9 mouse cellular contexts compared by ENCODE assay signal in genomic region chr2:102130198-102130845, GRCm38 (mm10). TPM values are rescaled to one million over a fixed set of nuclear protein-coding genes. Genes with fewer than 3 reads are reported as not detected.
DNase-seq lines count a peak whose midpoint lies in the region; ATAC-seq lines count a peak whose summit lies in the region.
"Had no signal": no experiment of that assay in that cellular context is flagged by ENCODE, and none has a peak within 500 bp of the region (broad histone marks: within the 10 kb centered on the region; RNA-seq: fewer than 3 reads in every experiment).

No protein-coding gene starts in this region.

- H3K27ac ChIP-seq in midbrain, embryonic 15.5 days: no peak overlapping the region
- H3K27ac ChIP-seq in midbrain, embryonic 10.5 days (replicated peaks): no peak overlapping the region
- 0 out of 2 replicates have a peak overlapping the region, but pooled peaks have one; percentile 2 for H3K27ac ChIP-seq in stomach, embryonic 14.5 days (ENCODE audit: low read length)
- H3K27ac ChIP-seq: liver, embryonic 14.5 days had no signal

- no peak overlapping the region for H3K4me3 ChIP-seq in midbrain, embryonic 15.5 days
- H3K4me3 ChIP-seq in midbrain, embryonic 10.5 days: no peak overlapping the region
- no peak overlapping the region for H3K4me3 ChIP-seq in stomach, embryonic 14.5 days (ENCODE audit: low read depth, low read length)

- ATAC-seq in midbrain, embryonic 15.5 days (replicated peaks): 0 out of 2 replicates have a peak, but pooled peaks have one; percentile 19
- peak; percentile 63; the same call in 1 of the 2 replicates for ATAC-seq in cerebellum, adult (ENCODE audit: insufficient number of reproducible peaks, low FRiP score, low TSS enrichment)
- ATAC-seq in stomach, embryonic 14.5 days (ENCODE audit: insufficient number of reproducible peaks, insufficient read depth, low FRiP score, low read depth): peak; percentile 30; the same call in 1 of the 2 replicates
- no peak for ATAC-seq in inflammation-experienced regulatory T-cells, adult 6 months

- peaks cover 24% of the 10 kb centered on the region for H3K4me1 ChIP-seq in midbrain, embryonic 15.5 days
- H3K4me1 ChIP-seq in midbrain, embryonic 10.5 days: peaks cover 61% of the 10 kb centered on the region
- peaks cover 30% of the 10 kb centered on the region for H3K4me1 ChIP-seq in stomach, embryonic 14.5 days (ENCODE audit: control insufficient read depth, insufficient read depth, low read length)

- WGBS in midbrain, embryonic 15.5 days: 76% methylated on average over 8 of the region's 8 CpGs
- WGBS in midbrain, embryonic 10.5 days: 86% methylated on average over 8 of the region's 8 CpGs
- WGBS in stomach, embryonic 14.5 days: 78% methylated on average over 8 of the region's 8 CpGs

- intact Hi-C loops in gastrocnemius, postnatal 36 days (cut with DNase I): no loop called here

- H3K36me3 ChIP-seq in midbrain, embryonic 15.5 days (replicated peaks): no peaks in the 10 kb centered on the region
- H3K36me3 ChIP-seq in midbrain, embryonic 10.5 days: no peaks in the 10 kb centered on the region
- H3K36me3 ChIP-seq in stomach, embryonic 14.5 days (ENCODE audit: control insufficient read depth, insufficient read depth, low read length): no peaks in the 10 kb centered on the region

- DNase-seq in midbrain, embryonic 10.5 days (ENCODE audit: low spot score): no peak
- DNase-seq in gastrocnemius, postnatal 36 days: peak; percentile 46 to 69
- no peak for DNase-seq in embryo, embryonic 9.5 days (ENCODE audit: extremely low spot score)
- no peak for DNase-seq in kidney, adult 18-20 months

- H3K9me3 ChIP-seq in midbrain, embryonic 15.5 days: no peaks in the 10 kb centered on the region
- no peaks in the 10 kb centered on the region for H3K9me3 ChIP-seq in midbrain, embryonic 10.5 days (replicated peaks)
- no peaks in the 10 kb centered on the region for H3K9me3 ChIP-seq in stomach, embryonic 14.5 days (ENCODE audit: control insufficient read depth, low read depth, low read length)

- no peak overlapping the region for H3K9ac ChIP-seq in midbrain, embryonic 15.5 days
- H3K9ac ChIP-seq in stomach, embryonic 14.5 days (replicated peaks; ENCODE audit: low read depth, low read length): no peak overlapping the region
- H3K9ac ChIP-seq: liver, embryonic 14.5 days had no signal

- no peak overlapping the region for H3K4me2 ChIP-seq in midbrain, embryonic 15.5 days
- no peak overlapping the region for H3K4me2 ChIP-seq in stomach, embryonic 14.5 days (replicated peaks; ENCODE audit: low read depth, low read length)

- H3K27me3 ChIP-seq in midbrain, embryonic 15.5 days (replicated peaks): no peaks in the 10 kb centered on the region
- no peaks in the 10 kb centered on the region for H3K27me3 ChIP-seq in midbrain, embryonic 10.5 days (ENCODE audit: low read depth, poor library complexity, severe bottlenecking)
- no peaks in the 10 kb centered on the region for H3K27me3 ChIP-seq in stomach, embryonic 14.5 days (ENCODE audit: control insufficient read depth, insufficient read depth, low read length)

RNA-seq across cellular contexts. Expression of gene Ldlrad3, which starts 55.9 kb away (rescaled TPM):
- 29.6 and 31.2 TPM in 2 replicates for polyA plus RNA-seq in midbrain, embryonic 15.5 days (2015; fragmentation: Nextera tagmentation; extraction: Ambion mirVana)
- 55.8 and 64.8 TPM in 2 replicates for polyA plus RNA-seq in midbrain, embryonic 10.5 days (2016; fragmentation: Nextera tagmentation; extraction: Ambion mirVana)
- total RNA-seq in gastrocnemius, postnatal 36 days (2021): 1 to 10 TPM; 4.1 to 5.4 TPM
- polyA plus RNA-seq in stomach, embryonic 14.5 days (2014; fragmentation: Nextera tagmentation; extraction: Ambion mirVana): 52.0 and 52.3 TPM in 2 replicates
- polyA plus RNA-seq in inflammation-experienced regulatory T-cells, adult 6 months (2017; shearing (Covaris generic)): under 1 TPM; 0.30 to 0.77 (median 0.61) TPM

Comparison
In these comparisons a context has a peak if more than half of its experiments do, and no peak if none do; other contexts are left out.
1. DNase-seq: peak in gastrocnemius, postnatal 36 days (2 of 2); none in midbrain, embryonic 10.5 days (single experiment), embryo, embryonic 9.5 days (single experiment) and kidney, adult 18-20 months (single experiment).
2. RNA of gene Ldlrad3, which starts 55.9 kb away (polyA plus RNA-seq): 55.8 to 64.8 TPM in midbrain, embryonic 10.5 days, 52.0 to 52.3 TPM in stomach, embryonic 14.5 days and 29.6 to 31.2 TPM in midbrain, embryonic 15.5 days; 0.30 to 0.77 TPM in inflammation-experienced regulatory T-cells, adult 6 months; every median in the first group is over 10 times any median in the second.